Mouse (Mus musculus) urinary bladder, postnatal 25 days (tissue): Measurements from ENCODE around the gene Paqr7.

Experiments used
- DNase-seq: peaks from one replicate; pipeline ENCODE4 v3.0.0; 2022; ENCODE audit warnings: low spot score

Paqr7 gene

DNA sequence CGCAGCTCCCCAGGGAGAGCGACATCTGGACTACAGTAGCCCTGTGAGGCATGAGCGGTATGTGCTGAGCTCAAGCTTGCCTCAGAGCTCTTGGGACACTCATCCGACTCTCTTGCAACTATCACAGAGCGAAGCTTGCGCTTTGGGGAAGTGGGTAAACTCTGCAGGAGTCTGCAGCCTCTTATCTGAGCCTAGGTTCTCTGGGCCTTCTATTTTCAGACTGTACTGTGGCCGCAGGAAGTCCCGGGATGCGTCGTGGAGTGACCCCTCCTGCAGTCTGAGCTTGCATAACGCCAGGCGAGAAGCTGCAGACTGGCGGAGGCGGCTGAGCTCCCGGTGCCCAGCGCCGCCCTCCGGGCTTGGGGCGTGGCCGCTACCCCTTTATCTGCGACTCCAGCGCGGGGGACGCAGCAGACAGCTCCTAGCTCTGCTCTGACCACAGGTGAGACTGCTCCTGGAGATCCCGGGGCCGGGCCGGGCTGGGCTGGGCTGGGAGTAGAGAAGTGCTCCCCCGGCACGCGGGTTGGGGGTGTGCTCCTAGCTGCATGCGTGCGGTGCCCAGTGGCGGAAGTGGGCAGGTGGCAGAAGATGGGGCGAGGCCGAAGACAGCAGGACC lies at the start of gene Paqr7:
TSS of gene Paqr7 (plus strand) at position 103 of the 616 bp plus-strand sequence.
- DNase-seq: peak; percentile 70

DNA sequence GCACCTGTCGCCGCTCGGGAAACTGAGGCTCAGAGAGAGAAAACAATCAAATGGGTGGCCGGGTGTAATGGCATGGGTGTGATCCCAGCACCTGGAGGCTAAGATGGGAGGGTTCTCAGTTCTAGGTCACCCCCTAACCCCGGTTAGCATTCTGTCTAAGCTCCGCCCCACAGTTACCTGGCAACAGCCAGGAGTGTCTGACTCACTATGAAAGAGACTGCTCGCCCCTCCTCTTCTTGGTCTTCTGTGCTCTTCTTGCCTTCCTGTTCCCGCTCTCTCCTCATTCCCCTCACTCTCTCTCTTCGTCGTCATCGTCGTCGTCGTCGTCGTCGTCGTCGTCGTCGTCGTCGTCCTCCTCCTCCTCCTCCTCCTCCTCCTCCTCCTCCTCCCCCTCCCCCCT lies 48.5 kb upstream of the Paqr7 start:
- no peak for DNase-seq

DNA sequence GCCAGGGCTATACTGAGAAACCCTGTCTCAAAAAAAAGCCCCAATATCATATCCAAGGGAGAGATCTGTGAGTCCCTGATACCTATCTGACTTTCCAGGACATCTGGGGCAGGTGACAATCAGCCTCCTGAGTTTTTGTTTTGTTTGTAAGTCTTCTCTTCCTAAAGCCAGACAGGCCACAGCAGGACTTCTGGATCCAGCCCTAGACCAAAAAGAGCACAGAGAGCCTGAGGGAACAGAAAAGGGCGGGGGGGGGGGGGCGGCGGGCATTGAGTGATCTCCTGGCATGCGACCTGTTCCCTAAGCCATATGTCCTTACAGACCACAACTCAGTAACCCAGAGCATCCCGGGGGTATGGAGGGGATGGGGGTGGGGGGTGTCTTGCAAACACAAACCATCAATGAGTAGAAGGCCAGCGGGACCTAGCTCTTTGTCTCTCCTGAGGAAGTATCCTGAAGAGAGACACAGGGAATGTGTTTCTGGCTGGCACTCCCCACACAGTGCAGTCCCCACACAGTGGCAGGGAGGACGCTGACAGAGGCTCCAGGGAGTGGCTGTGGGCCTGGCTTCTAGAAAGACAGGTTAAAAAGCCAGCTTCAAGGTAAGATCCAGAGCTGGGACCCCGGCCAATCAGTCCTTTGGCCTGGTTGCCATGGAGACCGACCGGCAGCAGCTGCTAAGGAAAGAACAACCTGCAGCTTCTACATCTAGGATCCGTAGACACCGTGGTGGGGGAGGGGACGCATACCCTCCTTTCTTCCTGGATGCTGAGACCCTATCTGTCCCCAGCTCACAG lies 46.7 kb upstream of the Paqr7 start:
- DNase-seq: no peak

DNA sequence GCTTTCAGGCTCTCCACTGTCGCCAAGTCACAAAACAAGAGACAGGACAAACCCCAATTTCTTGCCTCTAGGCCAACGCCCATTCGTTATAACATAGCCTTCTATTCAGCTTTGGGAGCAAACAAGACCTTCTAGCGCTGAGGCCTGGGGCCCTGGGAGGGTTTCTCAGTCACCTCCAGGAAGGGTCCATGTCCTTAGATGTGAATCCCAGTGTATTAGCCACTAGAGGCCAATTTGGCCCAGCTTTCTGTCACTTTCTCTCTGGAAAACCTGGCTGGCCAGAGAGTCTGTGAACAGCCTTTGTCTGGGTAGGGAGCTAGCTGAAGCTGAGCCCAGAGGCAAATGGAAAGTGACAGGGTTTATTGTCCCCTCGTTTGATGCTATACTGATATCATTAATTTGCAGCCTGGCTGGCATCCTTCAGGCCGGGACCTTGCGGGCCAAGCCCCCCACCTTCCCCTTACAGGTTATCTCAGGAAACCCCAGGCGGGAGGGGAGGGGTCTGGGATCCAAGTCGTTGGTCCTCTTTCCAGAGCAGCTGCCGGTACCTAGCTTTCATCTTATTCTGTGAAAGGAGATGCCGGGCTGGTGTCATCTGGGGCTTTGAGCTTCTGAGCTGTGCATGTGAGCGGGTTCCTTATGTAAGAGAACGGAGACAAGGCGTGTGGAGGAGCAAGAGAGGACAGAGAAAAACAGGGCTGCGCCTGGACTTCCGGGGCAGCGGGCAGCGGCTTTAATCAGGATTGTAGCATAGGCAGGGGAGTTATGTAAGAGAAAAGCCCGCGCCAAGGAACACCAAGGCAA lies 45.9 kb upstream of the Paqr7 start:
- peak; percentile 19 for DNase-seq

DNA sequence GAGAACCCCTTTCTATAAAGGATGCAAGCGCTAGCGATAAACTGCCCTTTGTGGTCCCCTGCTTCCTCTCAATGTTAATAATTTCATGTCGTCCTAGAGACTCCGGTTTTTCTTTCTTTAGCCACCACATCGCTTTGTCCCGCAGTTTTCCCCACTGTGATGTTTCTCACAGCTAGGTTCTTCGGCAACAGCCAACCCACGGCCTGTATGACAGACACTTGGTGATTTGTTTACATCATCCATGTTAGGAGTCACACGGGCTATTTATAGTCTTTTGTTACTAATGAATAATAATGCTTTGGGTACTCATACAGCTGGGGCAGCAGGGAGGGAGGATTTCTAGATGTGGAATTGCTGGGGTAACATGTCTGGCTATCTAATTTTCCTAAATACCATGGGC lies 45.0 kb upstream of the Paqr7 start:
- DNase-seq: no peak

DNA sequence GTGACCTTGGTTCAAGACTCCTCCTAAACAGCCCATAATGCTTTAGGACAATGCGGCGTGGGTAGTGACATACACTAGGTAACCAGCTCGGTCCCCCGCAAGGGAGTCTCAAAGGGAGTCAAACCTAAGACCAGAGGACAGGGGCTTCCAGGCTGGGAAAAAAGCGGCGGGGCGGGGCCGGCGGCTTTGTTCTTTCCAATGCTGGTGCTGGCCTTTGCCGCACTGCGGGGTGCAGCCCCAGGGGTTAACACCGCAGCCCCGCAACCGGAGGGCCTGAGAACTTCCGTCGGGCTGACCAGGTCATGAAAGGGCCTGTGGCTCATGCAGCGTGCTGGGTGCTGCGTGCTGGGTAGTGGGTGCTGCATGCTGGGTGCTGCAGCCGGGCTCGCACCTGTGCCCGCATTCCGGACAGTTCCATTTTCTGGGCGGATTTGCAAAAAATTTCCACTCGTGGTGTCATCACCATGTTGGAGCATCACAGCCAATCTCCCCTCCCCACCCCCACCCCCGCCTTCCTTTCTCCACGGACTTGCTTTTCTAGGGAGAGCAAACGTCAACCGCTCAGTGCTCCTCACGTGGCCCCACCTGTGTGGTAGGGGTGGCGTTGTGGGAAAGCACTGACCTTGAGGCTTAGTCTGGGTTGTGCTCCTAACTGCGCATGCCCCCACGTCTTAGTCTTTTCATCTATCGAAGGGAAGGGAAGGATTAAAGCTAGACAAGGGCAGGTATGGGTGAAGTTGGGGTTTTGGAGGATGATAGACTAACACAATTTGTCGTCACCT lies 42.7 kb upstream of the Paqr7 start:
- DNase-seq: no peak

DNA sequence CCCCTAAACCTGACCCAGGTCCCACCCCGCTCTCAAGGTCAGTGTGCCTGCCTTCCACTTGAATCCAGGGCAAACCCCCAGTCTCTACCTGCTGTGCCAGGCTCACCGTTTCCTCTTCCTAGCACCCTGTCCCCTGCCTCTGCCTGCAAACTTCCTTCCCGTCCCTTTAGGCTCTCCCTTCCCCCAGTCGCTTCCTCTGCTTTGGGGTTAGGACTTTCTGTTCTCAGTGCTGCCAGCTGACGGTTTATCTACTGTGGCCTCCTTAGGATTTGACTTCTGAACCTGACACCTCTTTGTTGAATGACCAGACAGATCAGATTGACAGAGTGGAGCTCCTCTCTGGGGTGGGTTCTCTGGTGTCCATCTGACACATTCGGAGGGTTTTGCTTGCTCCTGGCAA lies 41.2 kb upstream of the Paqr7 start:
- DNase-seq: no peak

DNA sequence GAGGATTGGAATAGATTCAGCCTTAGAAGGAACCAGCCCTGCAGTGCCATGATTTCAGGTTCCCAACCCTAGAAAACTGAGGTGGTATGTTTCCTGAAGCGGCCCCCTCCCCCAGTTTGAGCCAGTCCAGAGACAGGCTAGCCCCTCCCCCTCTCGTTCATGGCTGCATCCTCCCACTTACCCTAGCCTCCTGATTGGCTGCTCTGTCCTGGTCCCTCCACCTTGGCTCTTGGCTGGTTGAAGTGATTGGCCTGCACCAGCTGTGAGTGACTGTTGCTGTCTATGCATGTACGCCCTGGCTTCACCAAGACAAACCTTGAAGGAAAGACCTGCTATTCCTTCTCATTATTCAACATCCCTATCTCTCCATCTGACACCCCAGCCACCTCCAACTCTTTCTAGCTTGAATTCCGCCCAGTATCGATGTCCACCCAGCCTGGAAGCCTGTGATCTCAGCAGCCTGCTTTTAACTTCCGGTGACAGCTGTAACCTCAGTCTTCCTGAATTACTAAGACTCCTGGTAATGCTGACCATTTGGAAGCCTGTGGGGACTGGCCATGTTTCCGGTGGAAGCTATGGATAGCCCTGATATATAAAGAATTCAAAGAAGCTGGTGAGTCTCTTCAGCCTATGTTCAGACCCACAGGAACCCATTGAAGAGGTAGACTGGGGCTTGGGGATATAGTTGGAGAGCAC lies 39.2 kb upstream of the Paqr7 start:
- no peak for DNase-seq

DNA sequence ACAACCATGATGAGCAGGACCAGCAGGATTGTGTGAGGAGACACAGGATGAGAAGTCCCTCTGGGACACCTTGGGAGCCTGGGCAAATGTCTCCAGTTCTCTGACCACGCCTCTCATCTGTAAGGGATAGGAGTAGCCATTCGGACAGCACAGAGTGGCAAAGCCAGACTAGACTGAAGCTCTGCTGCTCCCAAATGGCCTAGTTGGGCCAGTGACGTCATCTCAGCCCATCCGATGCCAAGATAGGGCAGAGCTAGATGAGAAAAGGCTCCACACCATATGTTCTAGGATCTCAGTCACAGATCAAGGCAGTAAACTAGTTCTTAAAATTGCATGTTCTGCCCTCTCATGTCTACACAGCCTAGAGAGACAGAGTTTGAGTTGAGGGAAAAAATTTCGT lies 37.6 kb upstream of the Paqr7 start:
- DNase-seq: no peak

DNA sequence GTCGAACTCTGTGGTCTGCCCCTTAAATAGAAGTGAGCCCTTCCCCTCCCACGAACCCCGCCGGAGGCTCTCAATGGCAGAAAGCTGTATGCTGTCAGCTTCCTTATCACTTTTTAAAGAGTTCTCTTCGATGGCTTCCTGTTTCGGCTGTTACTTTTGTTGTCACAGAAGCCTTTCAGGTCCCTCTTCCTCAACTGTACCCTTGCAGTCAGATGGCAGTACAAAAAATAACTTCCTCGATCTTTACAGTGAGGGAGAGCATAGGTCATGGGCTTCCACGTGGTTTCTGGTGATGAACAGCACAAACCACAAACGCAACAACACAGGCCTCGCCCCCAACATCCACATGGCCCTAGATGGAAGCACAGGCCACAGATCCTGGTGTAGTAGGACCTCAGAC lies 36.2 kb upstream of the Paqr7 start:
- no peak for DNase-seq

DNA sequence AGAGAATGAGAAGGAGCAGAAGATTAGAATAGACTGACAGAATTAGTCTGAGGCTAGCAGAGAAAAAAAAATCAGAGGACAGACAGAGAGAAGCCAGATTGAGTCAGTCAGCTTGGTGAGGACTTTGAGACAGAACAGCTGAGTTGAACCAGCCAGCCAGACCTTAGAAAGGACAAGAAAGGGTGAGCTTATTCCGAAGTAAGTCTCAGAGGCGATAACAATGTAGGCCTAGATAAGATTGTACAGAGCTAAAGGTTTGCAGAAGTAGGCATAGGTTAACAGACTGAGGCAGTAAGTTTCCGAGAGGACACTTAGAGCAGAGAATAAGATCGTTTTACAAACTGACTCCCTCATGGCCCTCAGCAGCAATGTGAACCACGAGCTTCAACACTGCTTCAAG lies 35.2 kb upstream of the Paqr7 start:
- DNase-seq: no peak

DNA sequence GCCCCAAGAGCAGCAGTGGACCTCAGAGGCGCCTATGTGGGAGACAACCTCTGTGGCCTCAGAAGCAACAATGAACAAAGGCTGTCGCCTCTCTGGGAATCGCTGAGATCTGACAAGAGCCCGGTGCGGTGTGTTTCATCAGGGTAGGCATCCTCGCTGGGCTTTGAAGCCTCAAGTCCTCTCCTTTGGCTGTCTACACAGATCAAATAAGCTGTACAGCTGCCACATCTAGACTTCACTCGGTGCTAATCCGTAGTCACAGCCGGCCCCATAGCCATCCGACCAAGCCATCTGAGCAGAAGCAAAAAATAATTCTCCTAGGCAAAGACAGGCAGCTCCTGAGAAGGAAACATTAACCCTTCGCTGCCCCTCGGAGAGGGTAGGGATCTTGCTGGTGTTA lies 30.7 kb upstream of the Paqr7 start:
- no peak for DNase-seq

DNA sequence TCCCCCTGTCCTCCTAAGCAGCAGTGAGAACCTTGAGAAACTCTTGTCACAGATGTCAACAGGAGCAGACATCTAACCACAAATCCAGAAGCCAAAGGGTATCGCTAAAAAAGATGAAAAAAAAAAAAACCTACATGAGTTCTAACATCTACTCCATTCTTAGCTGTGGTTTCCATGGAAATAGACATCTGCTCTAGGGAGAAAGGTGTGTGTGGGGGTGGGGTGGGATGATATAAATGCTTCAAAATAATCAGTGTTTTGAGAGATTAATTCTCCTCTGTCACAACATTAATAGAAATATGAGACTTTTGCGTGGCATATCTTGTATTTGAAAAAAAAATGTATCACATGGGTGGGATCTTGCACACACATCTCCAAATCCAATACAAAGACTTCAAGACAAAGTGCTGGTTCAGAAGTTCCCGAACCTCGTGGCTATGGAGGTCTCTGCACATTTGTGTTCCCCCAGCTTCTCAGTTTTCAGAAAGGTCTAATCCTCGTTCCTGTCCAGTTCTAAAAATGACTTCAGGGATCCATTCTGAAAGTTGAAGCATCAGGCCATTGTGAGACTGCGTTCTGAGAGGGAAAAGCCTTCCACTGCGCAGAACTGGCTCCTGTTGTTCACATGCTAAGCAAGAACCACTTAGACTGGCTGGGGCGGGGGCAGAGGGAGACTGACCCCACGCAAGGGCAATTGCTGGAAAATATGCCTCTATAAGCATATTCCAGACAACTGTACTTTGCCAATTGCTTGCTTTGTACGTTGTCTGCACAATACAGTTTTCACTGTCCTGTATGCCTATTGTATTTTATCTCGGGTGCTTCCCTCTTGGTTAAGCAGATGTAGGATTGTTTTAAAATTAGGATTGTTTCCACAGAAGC lies 29.9 kb upstream of the Paqr7 start:
- no peak for DNase-seq

DNA sequence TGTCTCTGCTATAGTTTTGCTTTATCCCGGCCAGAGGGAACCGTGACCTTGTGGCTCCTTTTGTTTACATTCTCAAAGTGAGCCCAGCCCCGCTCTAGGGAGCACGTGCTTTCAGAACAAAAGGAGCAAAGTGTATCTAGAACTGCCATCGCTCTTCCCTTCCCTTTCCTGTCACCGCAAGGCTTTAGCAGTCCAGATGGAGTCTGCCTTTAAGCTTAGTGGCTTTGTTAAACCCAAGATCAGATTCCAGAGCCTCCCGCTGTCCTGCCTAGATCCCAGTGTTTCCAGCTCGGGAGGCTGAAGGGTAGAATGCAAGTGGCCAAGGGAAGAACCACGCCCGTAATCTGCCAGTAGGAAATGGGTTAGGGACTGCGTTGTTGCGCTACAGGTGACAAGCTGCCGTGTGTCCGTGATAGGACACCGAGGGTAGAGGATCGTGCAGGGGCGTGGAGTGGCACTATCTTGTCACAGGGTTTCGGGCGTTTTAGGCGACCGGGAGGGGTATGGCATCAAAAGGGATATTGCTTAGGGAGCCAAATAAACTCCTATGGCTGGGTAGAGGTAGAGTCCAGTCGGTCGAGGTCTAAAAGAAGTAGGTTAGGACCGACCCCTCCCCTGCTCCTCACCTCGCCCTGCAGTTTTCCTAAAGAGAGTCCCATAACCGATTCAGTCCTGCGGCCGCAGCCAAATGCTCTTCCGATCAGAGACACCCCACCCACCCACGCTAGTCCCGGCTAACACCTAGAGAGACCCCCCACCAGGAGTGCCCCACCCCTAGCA lies 28.9 kb upstream of the Paqr7 start:
- no peak for DNase-seq

DNA sequence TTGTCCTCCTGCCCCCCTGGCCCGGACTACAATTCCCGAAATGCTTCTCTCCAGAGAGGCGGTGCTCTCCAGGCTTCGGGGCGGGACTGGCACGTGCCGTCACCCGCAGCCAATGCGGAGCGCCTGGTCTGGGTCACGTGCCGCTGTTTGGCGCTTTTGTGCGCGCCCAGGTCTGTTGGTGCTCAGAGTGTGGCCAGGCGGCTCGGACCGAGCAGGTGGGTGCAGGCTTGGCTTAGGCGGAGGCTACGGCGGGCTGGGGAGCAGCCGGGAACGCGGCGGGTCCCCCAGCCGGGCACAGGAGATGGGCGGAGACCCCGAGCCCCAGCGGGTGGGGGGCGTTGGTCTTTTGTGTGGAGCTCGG lies 28.3 kb upstream of the Paqr7 start, which contains the start of gene Stmn1:
TSS of gene Stmn1 (plus strand) at position 106 of the 361 bp plus-strand sequence.
- peak; percentile 86 for DNase-seq

DNA sequence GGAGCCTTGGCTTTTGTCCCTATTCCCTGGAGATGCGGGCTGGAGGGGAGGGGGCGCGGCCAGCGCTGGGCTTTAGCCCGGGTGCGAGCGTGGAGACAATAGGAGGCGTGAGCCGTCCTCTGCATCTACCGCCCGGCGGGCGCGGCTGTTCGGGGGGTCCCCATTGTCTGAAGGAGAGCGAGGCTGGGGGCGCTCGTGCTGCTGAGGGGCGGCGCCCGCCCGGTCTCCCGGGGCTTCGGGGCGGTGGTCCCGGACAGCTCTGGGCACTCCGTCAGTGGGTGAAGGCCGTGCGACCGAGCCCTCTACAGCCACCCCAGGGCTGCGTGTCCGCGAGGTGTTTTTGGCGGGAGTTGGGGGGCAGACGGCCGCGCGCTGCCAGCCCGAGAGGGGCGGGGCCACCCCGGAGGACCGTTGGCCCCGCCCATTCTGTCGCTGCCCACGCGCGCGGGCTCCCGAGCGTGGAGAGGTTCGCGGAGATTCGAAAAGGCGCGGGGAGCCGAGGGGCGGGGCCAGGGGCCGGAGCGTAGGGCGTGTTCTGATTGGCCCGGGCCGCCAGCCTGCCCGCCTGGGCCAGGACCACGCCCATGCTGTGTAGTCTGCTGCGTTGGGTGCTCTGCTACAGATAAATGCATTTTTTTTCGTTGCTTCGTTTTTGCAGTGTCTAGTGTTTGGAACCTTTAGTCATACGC lies 27.8 kb upstream of the Paqr7 start:
- DNase-seq: peak; percentile 94

DNA sequence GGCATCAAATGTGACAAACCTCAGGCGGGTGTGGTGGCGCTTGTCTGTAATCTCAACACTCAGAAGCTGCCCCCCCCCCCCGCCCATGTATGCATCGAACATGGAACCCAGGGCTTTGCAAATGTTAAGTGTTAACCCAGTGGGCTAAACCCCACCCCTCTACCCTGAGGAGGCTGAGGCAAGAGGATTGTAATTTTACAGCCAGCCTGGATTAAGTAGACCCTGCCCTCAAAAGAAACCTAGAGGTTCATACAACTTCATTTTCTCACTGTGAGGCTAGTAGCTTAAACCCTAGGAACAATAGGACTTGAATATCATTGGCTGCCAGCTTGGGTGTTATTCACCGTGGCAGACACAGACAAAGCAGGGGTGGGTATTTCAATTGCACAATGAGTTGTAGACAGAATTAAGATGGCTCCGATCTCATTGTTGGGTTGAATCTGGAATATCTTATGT lies 27.1 kb upstream of the Paqr7 start:
- no peak for DNase-seq

DNA sequence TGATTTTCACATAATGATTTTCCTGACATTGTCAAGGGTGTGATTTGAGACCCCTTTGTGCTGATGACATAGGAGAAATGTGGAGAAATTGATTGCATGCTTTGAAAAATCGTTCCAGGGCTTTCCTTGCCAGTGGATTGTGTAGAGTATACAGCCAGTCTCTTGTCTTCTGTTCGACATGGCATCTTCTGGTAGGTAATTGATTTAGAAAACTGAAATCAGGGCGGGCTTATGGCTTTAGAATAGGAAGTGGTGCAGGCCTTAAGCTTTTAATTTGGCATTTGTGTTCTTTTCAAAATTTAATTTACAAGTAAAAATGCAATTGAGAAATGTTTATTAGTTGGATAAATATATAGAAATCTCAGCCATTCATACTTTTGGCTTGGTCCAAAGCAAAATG lies 26.5 kb upstream of the Paqr7 start:
- DNase-seq: no peak

DNA sequence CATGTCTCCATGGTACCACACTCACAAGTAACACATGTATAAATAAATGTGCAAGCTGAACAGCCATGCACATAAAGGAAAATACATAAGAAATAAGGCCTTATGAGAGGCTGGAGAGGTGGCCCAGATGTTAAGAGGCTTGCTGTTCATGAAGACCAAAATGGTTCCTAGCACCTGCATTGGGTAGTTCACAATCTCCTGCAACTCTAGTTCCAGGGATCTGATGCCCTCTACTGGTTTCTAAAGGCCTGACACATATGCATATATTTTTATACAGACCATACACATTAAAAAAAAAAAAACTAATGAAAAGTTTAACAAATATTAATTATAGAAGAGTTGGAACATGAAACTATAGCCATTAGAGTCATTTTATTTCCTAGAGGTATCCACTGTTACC lies 25.0 kb upstream of the Paqr7 start:
- DNase-seq: no peak
